Mouse (Mus musculus): ENCODE measurements around the gene Dpp10.

DNA sequence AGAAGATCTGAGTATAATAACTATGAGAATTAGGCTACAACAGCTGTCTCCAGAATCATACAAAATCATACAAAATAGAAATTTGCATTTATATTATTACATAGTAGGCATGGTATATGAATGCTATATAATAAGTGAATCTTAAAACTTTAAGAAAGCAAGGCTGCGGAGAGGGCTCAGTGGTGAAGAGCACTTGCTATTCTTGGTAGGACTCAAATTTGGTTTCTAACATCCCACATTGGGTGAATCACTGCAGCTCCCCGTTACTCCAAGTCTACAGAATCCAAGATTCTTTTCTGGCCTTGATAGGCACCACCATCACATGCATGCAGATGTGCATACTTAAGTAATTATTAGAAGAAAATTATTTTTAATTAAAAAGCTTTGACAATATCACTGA is 279.8 kb downstream of the Dpp10 start:
- no peak for TF ChIP-seq GATA1 (IDR thresholded peaks at IDR 0.05; ENCODE audit: low read length)
- TF ChIP-seq TAL1 (IDR thresholded peaks at IDR 0.05; ENCODE audit: low read length), result no peak

All from erythroblast, embryonic 14.5 days (primary cell).